Mouse (Mus musculus): ENCODE measurements around the gene Pigp.

The Pigp gene

DNA sequence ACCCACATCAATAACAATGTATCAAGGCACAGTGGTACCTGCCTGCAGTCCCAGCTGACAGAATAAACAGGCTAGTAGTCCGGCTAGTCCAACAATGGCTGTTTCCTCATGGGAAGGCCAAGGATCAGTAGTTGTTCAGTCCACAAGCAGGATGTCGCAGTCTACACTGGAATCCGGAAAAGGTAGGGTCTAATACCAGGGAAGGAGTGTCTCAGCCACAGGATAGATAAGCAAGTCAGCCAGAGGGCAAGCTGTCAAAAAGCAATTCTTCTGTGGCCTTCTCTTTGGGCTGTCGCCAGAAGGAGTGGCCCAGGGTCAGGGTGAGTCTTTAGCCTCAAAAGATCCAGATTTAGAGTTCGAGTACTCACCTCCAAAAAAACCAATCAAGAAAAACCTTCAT, 53.9 kb downstream of the Pigp start:
- no peak for DNase-seq (ENCODE audit: low read depth, low spot score)

- no peak for DNase-seq (ENCODE audit: low read depth, low spot score)
These were observed 56.4 kb downstream of the Pigp start for GRCm38 (mm10) chr16:94315215-94315614.

GRCm38 (mm10) chr16:94314626-94315025, 57.0 kb downstream of the Pigp start:
- no peak for DNase-seq (ENCODE audit: low read depth, low spot score)

DNA sequence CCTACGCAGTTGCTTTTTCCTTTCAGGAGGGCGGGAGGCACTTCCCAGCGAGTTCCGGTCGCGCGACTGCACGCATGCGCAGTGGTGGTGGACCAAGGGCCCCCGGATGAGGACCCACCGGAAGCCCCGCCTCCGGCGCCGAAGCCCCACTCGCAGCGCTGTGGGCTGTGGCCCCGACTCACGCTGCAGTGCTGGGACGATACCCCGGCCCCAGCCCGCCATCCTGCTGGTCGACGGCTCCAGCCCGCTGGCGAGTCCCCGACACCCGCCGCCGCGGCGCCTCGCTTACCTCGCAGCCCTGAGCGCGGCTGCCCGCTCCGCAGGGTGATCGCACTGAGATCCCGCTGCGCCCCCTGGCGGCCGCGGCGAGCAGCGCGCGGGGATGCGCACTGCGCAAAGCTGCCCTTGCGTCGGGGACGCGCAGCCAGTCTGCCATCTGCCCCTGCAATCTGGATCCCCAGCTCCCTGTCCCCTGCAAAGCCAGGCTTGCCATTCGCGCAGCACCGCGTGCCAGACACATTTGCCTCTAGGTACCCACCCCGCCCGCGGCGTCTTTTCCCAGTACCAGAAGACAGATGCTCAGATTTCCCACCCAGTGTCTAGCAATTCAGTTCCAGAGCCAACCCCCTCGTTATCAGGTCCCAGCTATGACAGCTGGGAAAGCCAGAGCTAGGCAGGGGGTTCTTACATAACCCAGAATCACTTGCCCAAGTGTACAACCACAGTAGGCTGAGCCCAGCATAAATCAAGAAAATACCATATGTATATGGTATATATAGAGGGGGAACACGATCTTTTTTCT, 58.2 kb downstream of the Pigp start, which contains the start of gene Hlcs:
Gene Hlcs (minus strand): TSS at position 343 of the 802 bp plus-strand sequence.
- peak; percentile 94 for DNase-seq (ENCODE audit: low read depth, low spot score)

- peak; percentile 89 for DNase-seq (ENCODE audit: low read depth, low spot score)
These were observed 58.9 kb downstream of the Pigp start for GRCm38 (mm10) chr16:94312663-94313228.

DNA sequence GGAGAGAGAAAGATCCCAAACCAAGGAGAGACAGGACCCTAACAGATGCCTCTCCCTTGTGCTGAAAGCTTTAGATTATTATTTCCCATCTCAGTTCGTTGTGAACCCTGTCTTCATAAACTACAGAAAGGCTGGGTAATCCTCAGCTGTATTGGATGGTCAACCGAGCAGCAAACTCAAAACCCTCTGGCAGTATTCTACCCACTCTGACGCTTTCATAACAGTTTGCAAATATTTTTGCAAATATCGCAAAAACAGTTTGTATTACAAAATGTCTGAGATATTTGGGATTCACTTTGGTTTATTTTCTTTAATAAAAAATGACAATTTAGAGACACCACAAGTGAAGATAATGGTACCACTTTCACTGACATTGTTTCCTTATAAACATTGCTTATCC, 59.7 kb downstream of the Pigp start:
- DNase-seq (ENCODE audit: low read depth, low spot score): no peak

- no peak for DNase-seq (ENCODE audit: low read depth, low spot score)
These were observed 60.2 kb downstream of the Pigp start for GRCm38 (mm10) chr16:94311416-94311815.

DNA sequence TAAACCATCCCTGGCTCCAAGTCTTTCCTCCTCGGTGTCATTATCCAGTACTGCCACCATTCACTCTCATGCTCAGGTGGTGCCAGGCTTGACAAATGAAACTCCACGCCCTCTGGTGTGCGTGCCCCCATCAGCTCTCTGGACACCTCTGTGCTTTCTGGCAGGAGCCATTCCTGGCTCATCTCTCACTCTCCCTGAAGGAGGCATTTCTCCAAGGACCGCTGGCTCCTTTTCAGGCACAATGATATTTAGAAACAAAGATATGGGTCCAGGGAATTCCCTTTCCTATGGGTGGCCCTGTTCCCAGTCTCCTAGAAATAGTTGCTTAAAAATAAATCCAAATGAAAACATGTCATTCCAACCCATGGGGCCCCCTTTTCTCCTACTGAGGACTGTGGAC, 62.6 kb downstream of the Pigp start:
- no peak for DNase-seq (ENCODE audit: low read depth, low spot score)
